Mouse (Mus musculus): ENCODE results near the gene Ptges.

- TF ChIP-seq CTCF (IDR thresholded peaks at IDR 0.05; ENCODE audit: low read depth) (no peak), EP300 (IDR thresholded peaks at IDR 0.05; ENCODE audit: low read depth) (no peak)
Observed at GRCm38 (mm10) chr2:30893946-30894345, 35.7 kb downstream of the Ptges start.
